Mouse (Mus musculus) gastrocnemius, postnatal 36 days (tissue): Measurements from ENCODE around the gene Olfr447. TPM values are rescaled to one million over a fixed set of nuclear protein-coding genes. Genes with fewer than 3 reads are reported as not detected.

ENCODE experiments used
- DNase-seq, 2 experiments: peaks; one replicate each; pipeline ENCODE4 v3.0.0; 2022
- intact Hi-C: fragments of 180-260 bp; cut with DNase I; formaldehyde crosslinking; loops from one replicate; pipeline ENCODE4 v1.15.1; 2025
- long read RNA-seq, 2 experiments: library from polyadenylated mRNA; stranded (forward); transcript quantifications; one replicate each; pipeline ENCODE4 v2.0.0; 2021
- total RNA-seq, 2 experiments: library from RNA; stranded (reverse); gene quantifications; 2 replicates each; pipeline ENCODE4 v1.2.3; 2021

The Olfr447 gene
- not detected for total RNA-seq
- long read RNA-seq, experiment 1, result 0 reads
- long read RNA-seq, experiment 2, result 0 reads

GRCm38 (mm10) chr6:42908578-42908977 is at the start of gene Olfr447:
Olfr447 (plus strand) TSS chr6:42908878.
- intact Hi-C loops, result no loop called here

GRCm38 (mm10) chr6:42860222-42860819 is 48.4 kb upstream of the Olfr447 start:
- intact Hi-C loops, result loop anchor here (5.0 kb wide), 1 partner anchor 248 kb away; no protein-coding TSS in a partner anchor
- no peak for DNase-seq

More at GRCm38 (mm10) chr6:42908578-42908977, at the start of gene Olfr447:
- no peak for DNase-seq

- intact Hi-C loops, result no loop called here
These were observed 39.0 kb upstream of the Olfr447 start for GRCm38 (mm10) chr6:42869695-42870094.

GRCm38 (mm10) chr6:42876323-42876722 is 32.4 kb upstream of the Olfr447 start:
- no peak for DNase-seq
- intact Hi-C loops, result no loop called here

More at GRCm38 (mm10) chr6:42869695-42870094, 39.0 kb upstream of the Olfr447 start:
- DNase-seq, result no peak

GRCm38 (mm10) chr6:42890141-42890540 is 18.5 kb upstream of the Olfr447 start, which contains the start of gene Olfr448:
Olfr448 (plus strand) TSS chr6:42890441.
- no peak for DNase-seq
- intact Hi-C loops, result no loop called here

GRCm38 (mm10) chr6:42900345-42900744 is 8.3 kb upstream of the Olfr447 start:
- intact Hi-C loops, result no loop called here
- DNase-seq, result no peak

GRCm38 (mm10) chr6:42921077-42921476 is 12.4 kb downstream of the Olfr447 start, which contains the start of gene Olfr446:
Olfr446 (plus strand) TSS chr6:42921377.
- no peak for DNase-seq
- intact Hi-C loops, result no loop called here

- intact Hi-C loops, result no loop called here
- DNase-seq, result no peak
These were observed 40.1 kb downstream of the Olfr447 start, which contains the start of gene Olfr444 for GRCm38 (mm10) chr6:42948767-42949166. Olfr444 (plus strand) TSS chr6:42949067.

Other genes with a start within 250 kb of the Olfr447 start
- gene Tcaf1, start 198.8 kb upstream of the Olfr447 start, total RNA-seq, result 1 to 10 TPM; 5.9 to 6.3 TPM
- not detected for gene Olfr453, start 169.5 kb upstream of the Olfr447 start, total RNA-seq
- not detected for gene Olfr38, start 152.5 kb upstream of the Olfr447 start, total RNA-seq
- gene Olfr452, start 123.8 kb upstream of the Olfr447 start, total RNA-seq, result not detected
- gene Olfr450, start 96.9 kb upstream of the Olfr447 start, total RNA-seq, result not detected
- not detected for gene Olfr449, start 74.5 kb upstream of the Olfr447 start, total RNA-seq
- not detected for gene Olfr448, start 18.4 kb upstream of the Olfr447 start, total RNA-seq
- not detected for gene Olfr446, start 12.5 kb downstream of the Olfr447 start, total RNA-seq
- not detected for gene Olfr444, start 40.2 kb downstream of the Olfr447 start, total RNA-seq
- not detected for gene Olfr441, start 197.5 kb downstream of the Olfr447 start, total RNA-seq
- not detected for gene Olfr237-ps1, start 237.7 kb downstream of the Olfr447 start, total RNA-seq